Mouse (Mus musculus): ENCODE measurements at regions not wholly inside any gene's neighbourhood (a gene's known extent, or its start where the extent isn't known, plus 50 kb on each side); places are given as distances from the start of the nearest gene placed in this dataset.
"Not testable (repeated sequence)": the region's sequence is repeated elsewhere in the genome, so short reads cannot be mapped to it uniquely, and the experiment has no call there.

DNA sequence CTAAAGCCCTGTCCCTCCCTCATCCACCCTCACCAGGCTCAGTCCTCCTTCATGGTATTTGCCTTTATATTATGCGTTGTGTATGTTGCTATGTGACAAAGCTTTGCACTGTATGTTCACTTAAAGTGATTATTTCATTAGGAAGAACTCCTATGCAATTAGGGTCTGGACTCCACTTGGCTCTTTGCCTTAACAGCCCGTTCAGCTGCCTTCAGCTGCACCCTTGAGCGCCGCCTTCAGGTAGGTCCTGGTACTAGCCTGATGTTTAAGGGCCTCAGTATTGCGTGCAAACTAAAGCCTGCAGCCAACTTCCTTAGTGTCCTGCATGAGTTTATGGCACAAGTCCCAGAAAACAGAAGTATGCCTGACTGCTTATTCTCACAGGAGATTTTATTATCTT is 101.9 kb upstream of the Rasgrp1 start:
- peak; percentile 84 for ATAC-seq (replicated peaks; ENCODE audit: low FRiP score, low TSS enrichment, poor library complexity, severe bottlenecking)

DNA sequence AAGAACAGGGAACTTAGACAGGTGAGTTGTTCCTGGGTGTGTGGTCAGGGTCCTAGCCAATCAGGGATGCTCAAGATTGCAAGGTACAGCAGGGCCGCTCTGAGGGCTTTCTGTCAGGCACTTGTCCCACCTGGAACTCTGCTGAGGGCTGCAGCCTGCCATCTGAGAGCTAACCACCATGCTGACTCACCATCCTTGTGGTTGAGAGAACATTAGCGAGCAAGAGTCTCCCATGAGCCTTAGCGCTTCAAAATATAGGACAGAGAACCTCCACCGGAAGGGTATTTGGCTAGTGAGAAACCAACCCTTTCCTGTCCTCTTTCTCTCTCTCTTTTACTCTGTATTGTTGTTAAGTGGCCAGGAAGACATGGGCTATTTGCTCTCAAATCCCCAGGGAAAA is 104.1 kb upstream of the Rasgrp1 start:
- ATAC-seq (replicated peaks; ENCODE audit: low FRiP score, low TSS enrichment, poor library complexity, severe bottlenecking), result no peak

DNA sequence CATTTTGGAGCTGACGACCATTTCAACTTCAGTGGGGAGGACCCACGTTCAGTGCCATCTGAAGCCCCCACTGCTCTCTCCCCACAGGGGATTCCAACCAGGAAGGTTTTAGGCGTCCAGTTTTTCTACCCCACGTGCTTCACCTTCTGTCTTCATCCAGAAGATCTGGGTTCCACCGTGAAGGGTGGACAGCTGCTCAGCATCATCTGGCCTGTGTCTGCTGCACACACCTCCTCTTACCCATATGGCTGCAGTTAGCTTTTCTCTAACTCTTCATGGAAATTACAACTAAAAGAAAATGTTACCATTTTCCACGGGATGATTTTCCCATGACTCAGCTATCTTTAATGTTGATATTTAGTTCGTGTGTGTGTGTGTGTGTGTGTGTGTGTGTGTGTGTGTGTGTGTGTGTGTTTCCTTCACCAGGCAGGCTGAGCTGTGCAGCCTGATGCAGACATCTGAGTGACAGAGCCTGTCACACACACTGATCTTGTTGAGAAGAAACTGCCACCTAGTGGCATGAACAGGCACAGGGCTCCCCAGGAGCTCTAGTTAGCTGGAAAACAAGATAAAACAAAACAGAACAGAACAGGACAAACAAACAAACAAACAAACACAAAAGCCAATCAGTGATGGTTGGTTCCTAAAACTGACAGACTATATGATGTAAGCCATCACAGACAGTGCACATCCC is 107.5 kb upstream of the Rasgrp1 start:
- ATAC-seq (replicated peaks; ENCODE audit: low FRiP score, low TSS enrichment, poor library complexity, severe bottlenecking), result peak; percentile 74; the same call in 1 of the 2 replicates

DNA sequence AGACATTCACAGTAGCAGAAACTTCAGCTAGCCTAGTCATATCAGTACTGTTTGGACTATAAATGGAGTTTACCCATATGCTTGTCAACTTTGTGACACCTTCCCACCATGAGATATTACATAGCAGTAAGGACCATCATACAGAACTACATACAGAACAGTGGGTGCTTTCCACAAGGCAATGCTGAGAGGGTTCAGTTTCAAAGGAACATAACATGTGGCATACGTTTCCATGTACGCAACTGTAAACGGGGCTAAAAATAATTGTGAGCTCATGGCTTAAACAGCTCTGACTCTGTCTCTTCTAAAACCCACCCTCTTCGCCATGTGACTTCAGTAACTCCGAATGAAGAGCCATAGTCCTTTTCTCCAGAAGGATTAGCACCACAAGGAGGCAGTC is 109.0 kb upstream of the Rasgrp1 start:
- ATAC-seq (replicated peaks; ENCODE audit: low FRiP score, low TSS enrichment, poor library complexity, severe bottlenecking), result no peak

DNA sequence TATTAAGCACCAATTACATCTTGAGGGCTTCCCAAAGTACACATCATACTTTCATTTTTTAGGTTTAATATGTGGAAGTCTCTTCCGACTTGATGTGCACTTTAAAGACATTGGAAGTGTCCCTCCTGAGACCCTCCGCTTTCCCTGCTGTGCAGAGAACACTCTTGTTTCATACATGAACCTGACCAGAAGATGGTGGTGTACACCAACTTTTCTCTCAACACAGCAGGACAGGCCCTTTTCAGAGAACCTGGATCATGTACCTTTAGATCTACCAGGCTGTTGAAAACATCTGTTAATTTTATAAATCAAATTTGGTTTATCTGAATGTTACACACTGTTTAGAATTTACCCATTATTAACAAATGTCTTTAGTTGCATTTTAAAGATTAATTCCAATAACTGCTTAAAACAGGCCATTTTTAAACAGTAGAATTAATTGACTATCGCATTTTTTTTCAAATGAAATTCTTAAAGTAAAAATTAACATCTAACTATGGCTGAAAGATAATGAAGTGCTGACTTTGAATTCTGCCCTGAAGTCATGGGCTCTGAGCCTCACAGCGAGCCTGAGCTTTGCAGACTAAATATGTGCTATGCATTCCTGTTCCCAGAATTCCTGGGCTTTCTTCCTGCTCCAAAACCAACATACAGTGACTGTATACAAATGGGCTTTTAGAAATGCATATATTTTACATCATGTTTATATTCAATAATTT is 112.4 kb upstream of the Rasgrp1 start:
- no peak for ATAC-seq (replicated peaks; ENCODE audit: low FRiP score, low TSS enrichment, poor library complexity, severe bottlenecking)

DNA sequence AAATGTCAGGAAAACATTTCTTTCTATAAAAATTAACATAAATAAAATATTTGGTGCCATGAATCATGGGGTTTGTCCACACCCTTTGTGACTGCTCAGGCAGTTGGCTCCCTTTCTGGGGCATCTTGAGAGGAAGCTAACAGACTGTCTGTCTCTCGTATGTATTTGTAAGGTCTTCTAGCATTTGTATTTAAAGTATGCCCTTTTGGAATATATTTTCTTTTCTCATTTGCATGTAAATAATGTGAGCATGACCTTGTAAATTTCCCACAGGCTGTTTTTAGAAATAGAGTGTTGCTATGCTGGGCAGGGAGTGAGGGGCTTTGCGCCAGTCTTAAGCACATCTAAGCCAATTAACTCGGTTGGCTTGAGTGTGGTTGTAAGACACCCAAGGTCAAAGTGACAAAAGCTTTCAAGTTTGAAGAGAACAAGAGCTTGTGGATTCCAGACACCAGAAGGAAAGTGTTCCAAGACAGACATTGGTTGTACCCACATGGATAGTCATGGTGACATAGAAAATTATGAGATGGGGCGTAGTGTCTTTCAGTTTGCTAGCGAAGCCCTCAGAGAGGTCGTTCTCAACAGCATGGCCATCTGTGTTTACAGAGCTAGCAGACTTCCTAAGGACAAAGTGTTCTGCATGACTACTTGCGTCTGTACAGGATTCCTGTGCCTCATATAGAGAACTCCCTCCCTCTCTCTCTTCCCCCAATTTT is 113.1 kb upstream of the Rasgrp1 start:
- ATAC-seq (replicated peaks; ENCODE audit: low FRiP score, low TSS enrichment, poor library complexity, severe bottlenecking), result no peak

DNA sequence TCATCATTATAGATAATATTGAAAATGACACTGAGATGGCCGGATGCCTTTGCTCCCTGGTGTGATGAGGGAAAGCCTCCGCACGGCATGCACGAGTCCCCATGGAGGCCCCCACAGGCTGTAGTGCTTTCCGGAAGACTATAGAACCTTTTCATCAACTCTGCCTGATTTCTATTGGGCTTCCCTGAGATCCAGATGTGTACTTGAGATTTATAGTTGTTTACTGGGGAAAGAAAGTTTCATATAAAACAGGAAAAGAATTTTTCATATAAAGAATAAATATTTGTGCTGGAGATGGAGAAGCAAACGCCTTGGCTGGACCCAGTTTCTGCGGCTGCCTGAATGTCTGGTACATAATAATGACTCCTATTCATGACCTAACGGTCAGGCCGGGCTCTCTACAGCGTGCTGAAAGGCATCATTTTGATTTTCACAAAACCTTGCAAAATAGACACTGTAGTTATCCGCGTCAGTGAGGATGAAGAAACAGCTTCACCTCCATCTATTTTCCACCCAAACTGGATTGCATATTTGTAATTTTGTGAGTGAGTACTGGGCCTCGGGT is 113.7 kb upstream of the Rasgrp1 start:
- ATAC-seq (replicated peaks; ENCODE audit: low FRiP score, low TSS enrichment, poor library complexity, severe bottlenecking), result no peak

DNA sequence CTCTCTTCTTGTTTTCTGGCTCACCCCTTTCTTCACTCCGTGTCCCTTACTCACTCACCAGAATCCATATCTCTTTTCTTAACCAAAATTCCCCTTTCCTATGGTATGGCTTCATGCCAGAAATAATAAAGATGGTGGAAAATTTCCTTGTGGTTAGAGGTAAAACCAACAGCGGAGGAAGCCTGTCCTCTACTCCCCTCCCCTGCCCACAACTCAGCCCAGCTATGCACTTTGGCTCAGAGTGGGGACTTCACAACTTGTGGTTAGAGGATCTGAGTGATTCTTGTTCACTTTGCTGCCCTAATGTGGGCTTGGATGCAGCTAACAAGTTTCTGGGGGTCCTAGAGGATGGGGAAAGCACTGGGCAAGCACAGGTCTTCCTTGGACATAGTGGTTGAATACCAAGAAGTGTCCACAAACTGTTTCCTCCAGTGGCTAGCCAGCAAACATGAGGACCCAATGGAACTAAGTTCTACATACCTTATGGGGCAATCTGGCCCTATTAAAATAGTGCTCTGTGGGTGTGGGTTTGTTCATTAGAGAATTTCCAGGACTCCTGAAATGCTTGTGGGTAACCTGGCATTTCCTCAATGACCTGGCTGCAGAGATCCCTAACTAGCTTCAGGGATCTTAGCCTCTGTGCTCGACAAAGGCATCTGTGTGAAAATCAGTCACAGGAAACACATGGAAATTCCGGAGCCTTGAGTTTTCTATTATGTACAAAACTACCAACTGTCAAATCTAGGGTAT is 118.9 kb upstream of the Rasgrp1 start:
- no peak for ATAC-seq (replicated peaks; ENCODE audit: low FRiP score, low TSS enrichment, poor library complexity, severe bottlenecking)

DNA sequence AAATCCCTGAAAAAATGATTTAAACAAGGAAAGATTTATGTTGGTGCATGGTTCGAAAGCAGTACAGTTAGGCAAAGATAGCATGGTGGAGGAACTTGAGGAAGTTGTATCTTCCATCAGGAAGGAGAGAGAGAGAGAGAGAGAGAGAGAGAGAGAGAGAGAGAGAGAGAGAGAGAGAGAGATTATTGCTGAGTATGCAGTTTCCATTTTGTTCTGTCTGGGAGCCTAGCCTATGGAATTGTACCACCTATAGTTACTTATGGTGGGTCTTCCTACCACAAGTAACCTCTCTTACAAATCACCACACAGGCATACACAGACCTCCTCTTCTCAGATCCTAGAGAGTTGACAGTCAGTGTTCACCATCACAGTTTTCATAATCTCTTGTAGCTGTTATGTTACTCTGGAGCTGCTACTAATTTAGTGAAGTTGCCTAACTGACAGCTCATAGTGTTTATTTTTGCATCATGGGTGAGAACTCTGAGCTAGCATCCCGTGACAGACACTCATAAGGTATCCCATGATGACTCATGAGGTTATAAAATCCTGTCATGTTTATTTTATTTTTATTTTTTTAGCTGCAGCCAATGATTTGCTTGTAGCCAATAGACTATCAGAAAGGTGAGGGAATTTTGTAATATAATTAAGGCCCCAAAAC is 132.2 kb upstream of the Rasgrp1 start:
- ATAC-seq (replicated peaks; ENCODE audit: low FRiP score, low TSS enrichment, poor library complexity, severe bottlenecking), result no peak

DNA sequence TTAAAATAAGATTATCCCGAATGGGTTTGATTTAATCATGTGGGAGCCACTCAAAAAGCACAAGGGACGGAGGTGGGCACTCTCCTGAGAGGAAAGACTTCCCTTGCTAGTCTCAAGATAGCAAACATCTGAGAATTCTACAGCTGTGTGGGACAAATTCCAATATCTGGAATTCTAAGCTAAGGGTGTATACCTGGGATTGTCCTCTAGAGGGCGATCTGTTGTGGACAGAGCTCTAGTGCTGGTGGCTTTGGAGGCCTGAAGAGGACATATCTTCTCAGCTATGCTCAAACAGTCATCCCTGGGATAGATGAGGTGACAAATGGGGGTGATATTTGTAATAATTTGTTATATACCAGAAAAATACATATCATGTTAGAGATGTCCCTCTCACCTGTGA is 132.8 kb upstream of the Rasgrp1 start:
- 0 out of 2 replicates have a peak, but pooled peaks have one; percentile 52 for ATAC-seq (replicated peaks; ENCODE audit: low FRiP score, low TSS enrichment, poor library complexity, severe bottlenecking)

DNA sequence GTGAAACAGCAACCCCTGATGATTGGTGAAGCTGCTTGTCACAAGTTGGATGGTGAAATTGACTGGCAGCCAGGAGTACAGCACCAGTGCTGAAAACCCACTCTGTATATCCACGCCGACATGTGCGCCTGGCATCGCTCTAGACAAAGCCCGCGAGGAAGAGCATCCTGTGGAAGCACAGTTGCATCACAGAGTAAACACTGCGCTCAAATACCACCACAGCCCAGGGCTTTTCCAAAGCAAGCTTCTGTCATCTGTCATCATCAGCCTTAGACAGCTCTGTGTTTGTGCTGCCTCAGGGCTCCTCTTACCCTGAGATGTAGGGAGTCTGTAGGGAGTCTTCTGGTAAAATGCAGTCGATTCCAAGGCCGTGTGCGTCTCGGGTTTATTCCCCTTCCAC is 134.7 kb upstream of the Rasgrp1 start:
- ATAC-seq (replicated peaks; ENCODE audit: low FRiP score, low TSS enrichment, poor library complexity, severe bottlenecking), result not testable (repeated sequence)

DNA sequence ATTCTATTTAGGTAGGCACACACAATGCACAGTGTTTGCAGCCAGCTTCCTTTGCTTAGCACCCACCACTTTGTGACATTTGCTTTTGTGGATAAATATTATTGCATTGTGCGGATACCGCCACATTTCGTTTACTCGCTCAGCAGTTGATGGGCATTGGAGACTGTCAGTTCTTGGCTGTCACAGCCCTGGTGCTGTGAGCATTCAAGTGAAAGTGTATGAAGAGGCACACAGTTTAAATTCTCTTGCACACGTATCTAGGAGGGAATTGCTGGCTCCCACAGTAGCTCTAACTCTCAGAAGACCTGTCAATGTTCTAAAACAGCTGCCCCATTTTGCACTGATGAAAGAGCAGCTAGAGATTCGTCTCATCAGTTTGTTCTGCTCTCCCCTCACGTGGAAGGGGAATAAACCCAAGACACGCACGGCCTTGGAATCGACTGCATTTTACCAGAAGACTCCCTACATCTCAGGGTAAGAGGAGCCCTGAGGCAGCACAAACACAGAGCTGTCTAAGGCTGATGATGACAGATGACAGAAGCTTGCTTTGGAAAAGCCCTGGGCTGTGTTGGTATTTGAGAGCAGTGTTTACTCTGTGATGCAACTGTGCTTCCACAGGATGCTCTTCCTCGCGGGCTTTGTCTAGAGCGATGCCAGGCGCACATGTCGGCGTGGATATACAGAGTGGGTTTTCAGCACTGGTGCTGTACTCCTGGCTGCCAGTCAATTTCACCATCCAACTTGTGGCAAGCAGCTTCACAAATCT is 136.6 kb upstream of the Rasgrp1 start:
- ATAC-seq (replicated peaks; ENCODE audit: low FRiP score, low TSS enrichment, poor library complexity, severe bottlenecking), result not testable (repeated sequence)

DNA sequence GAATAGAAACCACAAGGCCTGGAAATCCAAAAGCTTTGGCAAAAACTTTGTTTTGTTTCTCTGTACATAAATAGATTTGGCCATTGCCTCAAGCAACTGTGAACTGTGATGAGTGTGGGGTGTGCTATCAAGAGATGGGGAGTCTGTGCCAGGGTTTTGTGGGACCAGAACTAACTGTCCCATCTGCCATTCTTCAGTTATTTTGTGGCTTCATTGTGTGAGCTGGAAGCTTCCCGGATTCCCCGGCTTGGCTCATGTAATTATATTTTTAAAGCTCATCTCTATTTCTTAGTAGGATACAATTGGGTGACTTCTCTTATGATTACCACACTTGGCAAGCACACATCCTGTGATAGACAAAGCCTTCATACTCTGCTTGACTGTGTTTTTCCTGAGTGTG is 143.6 kb upstream of the Rasgrp1 start:
- no peak for ATAC-seq (replicated peaks; ENCODE audit: low FRiP score, low TSS enrichment, poor library complexity, severe bottlenecking)

DNA sequence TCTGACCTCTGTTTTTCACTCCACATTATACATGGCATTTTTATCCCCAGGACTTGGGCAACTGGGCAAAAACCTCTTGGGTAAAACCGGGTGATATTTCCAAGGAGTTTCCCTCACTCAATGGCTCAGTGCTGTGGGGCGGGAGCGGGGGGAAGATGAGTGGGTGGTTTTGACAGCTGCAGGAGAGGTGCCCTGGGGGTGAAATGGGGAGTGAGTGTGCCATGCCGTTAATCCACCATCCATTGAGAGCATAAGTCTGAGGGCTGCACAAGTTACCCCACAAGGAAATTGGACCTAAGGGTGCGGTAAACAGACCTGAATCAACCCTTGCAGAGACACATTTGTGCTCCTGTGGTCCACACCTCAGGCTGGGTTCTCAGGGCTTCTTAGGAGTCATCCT is 155.8 kb upstream of the Rasgrp1 start:
- no peak for ATAC-seq (replicated peaks; ENCODE audit: low FRiP score, low TSS enrichment, poor library complexity, severe bottlenecking)

DNA sequence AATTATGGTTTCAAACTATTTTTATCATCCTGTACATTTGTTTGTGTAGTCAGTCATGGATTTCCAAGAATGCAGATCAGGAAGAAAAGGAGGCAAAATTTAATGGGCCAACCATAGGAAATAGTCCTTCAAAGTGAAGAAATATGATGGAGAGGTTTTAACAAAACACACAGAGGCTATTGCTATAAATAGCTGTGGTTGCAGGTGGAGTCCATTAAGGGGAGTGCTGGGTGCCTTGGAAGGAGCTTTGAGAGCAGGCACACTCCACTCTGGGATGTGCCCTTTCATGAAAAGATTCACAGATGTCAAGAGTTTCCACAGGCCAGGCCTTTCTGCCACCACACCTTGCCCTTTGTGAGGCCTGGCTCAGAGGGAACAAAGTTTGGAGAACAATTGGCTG is 159.8 kb upstream of the Rasgrp1 start:
- ATAC-seq (replicated peaks; ENCODE audit: low FRiP score, low TSS enrichment, poor library complexity, severe bottlenecking), result no peak

DNA sequence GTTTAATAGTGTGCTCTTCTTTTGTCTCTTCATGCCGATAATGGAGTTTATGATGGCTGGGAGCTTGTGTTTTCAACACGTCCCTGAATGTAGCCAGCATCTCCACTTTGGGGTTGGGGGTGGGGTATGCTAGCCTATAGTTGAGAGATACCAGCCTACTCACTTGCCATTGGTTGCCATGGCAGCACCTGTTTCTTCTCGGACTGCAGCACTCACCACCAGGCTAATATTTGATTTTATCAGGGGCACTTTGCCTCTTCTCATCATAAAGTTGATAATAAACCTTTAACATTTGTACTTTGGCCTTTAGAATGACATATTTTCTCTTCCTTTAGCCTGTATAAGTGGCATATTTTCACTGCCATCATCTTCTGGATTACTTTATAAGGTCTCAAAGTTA is 168.9 kb upstream of the Rasgrp1 start:
- ATAC-seq (replicated peaks; ENCODE audit: low FRiP score, low TSS enrichment, poor library complexity, severe bottlenecking), result no peak

DNA sequence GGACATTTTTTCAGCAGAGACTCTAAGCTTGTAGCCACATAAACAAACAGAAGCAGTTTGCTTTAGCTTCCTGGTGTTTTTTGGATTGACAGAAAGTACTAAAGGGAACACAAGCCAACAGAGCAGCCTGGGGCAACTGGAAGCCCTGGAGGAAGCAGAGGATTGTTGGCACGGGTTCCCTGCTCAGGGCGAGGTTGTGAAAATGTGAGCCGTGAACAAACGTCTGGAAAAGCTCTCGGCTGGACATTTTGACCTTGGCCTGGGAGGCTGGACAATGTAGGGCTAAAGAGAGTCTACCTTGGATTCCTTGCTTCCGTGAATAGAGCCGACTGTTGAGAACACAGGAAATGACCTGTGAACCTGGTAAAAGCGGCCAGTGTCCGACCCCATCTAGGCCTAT is 169.8 kb upstream of the Rasgrp1 start:
- ATAC-seq (replicated peaks; ENCODE audit: low FRiP score, low TSS enrichment, poor library complexity, severe bottlenecking), result no peak

DNA sequence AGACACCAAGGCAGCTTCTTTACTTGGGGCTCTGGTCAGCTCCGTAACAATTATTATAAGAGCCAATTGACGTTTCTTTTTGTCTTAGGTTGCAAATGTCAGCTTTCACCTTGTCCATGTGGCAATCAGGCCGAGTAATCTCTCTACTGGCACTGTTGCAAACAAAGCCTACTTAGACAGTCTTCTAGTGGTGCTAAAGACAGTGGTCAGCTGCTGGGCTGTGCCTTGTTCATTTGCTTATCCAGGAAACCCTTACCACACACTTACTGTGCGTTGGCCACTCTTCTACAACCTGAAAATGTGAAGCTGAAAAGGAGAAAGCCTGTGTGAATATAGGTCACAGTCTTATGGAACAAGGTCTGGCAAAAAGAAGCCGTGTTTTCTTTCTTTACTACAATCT is 181.6 kb upstream of the Rasgrp1 start:
- ATAC-seq (replicated peaks; ENCODE audit: low FRiP score, low TSS enrichment, poor library complexity, severe bottlenecking), result no peak

All from megakaryocyte-erythroid progenitor cell, adult 5-6 weeks (primary cell).